Mouse (Mus musculus): ENCODE results near the gene Cpeb1.

The Cpeb1 gene

GRCm38 (mm10) chr7:81371811-81372210 is 83.5 kb downstream of the Cpeb1 start:
- DNase-seq (ENCODE audit: low spot score) = no peak

GRCm38 (mm10) chr7:81369724-81370123 is 85.5 kb downstream of the Cpeb1 start:
- peak; percentile 60 for DNase-seq (ENCODE audit: low spot score)

DNA sequence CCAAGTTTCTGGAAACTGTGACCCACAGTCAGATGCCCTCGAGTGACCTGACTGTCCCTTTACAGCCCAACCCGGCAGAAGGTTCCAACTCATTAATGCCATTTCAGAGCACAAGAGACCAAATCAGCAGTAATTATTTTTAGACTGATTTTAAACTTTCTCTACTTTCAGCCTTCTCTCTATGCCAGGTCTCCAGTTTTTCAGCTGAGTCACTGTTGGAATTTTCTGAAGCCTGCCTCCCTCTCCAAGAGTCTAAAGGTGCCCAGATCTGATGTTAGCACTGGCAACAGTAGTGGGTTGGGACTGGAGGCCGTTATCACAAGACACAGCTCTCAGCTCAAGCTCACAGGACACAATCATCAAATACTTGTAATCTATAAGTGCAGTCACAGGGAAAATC is 87.3 kb downstream of the Cpeb1 start:
- DNase-seq (ENCODE audit: low spot score) = no peak

DNA sequence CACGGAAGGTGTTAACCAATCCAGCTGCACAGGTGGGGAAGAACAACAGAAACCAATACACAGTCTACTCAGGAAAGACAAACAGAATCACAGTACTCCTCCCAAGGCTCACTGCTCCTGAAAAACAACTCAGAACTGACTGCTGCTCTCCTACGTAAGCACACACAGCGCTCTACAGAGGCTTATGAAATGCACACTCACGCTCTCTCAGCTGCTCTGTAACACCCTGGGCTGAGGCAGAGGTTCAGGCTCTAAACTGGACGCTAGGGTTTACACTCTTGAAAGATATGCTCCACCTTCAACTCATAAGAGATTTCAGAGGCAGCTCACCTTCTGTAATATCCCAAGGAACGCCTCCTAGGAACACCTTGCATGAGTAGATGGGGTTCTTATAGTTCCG is 98.3 kb downstream of the Cpeb1 start:
- DNase-seq (ENCODE audit: low spot score) = no peak

DNA sequence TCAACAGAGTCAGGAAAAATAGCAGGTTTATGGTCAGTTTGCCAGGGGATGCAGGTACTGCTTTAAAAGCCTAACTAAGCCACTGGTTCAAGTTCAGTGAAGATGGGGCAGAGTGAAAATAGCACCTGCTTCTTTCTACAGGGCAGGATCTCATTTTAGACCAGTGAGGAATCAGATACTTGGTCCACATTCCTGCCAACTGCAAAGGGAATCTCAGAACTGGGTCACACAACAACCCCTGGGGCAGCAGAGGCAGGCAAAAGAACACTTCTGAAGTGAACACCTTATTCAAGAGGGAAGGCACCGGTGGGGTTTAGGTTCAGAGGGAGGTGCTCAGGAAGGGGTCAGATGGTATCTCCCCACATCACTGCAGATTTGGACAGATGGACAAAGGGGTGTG is 98.9 kb downstream of the Cpeb1 start:
- DNase-seq (ENCODE audit: low spot score) = no peak

- no peak for DNase-seq (ENCODE audit: low spot score)
Observed at GRCm38 (mm10) chr7:81355746-81356145, 99.5 kb downstream of the Cpeb1 start.

DNA sequence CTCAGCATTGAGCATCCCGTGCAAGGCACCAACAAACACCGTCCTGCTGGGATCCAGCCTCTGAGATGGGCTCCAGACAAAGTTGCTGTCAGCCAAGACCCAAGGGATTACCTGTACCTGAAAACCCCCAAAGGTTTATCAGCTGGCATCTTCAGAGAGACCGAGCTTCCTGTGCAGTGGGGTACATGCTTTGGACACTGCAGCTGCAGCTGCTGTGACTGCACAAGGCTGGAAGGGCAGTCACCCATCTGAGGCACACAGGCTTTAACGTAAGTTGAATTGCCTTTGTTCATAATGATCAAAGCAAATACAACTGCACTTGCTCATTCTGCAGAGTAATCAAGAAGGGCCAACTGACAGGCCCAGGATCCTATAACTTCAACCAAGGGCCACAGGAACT is 103.4 kb downstream of the Cpeb1 start:
- DNase-seq (ENCODE audit: low spot score) = no peak

DNA sequence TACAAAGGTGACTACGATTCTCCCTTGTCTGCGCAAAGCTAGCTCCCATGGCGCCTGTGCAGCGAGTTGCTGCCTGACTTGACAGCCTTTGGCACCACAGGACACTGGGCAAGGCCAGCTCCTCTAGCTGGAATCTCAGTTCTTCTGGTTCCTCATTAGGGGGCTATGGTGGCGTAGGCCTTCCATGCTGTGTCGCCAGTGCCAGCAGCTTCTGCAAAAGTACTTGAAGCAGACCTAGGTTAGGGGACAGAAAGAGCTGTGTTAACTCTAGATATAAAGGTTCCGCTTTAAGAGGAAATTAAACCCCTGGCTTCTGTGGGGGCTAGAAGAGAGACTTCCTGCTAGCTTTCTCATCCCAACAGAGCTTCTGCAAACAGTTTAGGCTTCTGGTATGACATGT is 107.1 kb downstream of the Cpeb1 start:
- DNase-seq (ENCODE audit: low spot score) = no peak

GRCm38 (mm10) chr7:81345447-81346170 is 109.7 kb downstream of the Cpeb1 start:
- DNase-seq (ENCODE audit: low spot score) = no peak

- DNase-seq (ENCODE audit: low spot score) = peak; percentile 94
Observed at GRCm38 (mm10) chr7:81344544-81345446, 110.5 kb downstream of the Cpeb1 start, which contains the start of gene Rps17. Gene Rps17 (minus strand): TSS chr7:81345254.

DNA sequence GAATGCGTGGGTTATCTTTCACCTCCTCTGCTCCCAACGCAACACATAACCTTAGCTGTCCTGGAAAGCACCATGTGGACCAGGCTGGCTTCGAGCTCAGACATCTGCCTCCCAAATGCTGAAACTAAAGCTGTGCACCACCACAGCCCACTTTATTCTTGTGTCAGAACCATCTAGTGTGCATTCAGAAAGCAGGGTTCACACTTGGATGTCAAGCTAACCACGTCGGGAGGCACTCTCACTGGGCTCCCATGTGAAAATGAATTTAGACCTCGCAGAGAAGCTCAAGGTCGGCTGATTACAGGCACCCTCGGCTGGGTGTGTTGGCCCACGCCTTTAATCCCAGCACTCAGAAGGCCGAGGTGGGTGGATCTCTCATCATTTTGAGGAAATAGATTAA is 111.4 kb downstream of the Cpeb1 start:
- DNase-seq (ENCODE audit: low spot score) = no peak

GRCm38 (mm10) chr7:81343316-81343715 is 111.9 kb downstream of the Cpeb1 start:
- DNase-seq (ENCODE audit: low spot score) = no peak

- no peak for DNase-seq (ENCODE audit: low spot score)
Observed at GRCm38 (mm10) chr7:81342356-81343094, 112.7 kb downstream of the Cpeb1 start.

DNA sequence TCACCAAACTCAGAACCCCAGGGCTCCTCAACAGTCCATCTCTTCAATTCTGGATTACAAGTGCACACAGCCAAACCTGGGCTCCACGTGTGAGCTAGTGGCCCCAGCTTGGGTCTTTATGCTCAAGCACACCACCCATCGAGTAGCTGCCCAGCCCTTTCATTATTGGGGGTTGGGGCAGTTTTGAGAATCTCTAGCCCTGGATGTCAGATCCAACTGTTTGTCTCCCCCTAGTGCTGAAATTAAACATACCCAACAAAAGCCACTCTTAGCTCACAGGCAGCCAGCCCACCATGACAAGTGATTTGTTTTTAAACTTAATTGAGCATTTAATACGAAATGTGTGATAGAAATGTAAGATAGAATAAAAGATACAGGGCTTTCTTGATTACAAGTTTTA is 113.7 kb downstream of the Cpeb1 start:
- DNase-seq (ENCODE audit: low spot score) = no peak

DNA sequence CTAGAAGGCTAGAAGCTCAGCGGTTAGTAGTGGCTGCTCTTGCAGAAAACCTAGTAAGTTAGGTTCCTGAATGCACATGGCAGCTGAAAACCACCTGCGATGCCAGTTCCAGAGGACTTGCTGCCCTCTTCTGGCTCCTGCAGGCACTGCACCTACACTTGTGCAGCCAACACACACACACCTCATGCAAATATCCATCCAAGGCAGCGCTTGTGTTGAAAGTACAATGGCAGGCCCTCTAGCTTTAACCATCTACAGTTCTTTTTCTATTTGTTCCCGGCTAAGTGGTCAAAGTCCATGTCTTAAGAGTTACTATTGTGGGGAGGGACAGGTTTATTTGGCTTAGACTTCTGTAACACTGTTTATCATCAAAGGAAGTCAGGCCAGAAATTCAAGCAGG is 115.5 kb downstream of the Cpeb1 start:
- DNase-seq (ENCODE audit: low spot score) = no peak

DNA sequence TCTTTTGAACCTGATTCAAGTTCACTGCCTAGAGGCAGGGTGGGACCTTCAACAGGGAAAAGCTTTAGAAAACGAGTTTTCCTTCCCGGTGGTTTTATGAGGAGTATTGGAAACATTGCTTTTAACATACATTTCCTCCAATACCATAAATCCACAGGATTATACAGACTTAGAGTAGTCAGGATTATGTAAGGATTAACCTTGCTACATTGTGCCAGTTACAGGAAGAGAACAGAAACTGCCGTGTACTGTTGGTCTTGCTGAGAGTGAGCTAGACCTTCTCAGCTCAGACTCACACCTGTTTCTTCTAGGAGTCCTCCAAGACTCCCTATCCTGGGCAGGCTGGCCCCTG is 116.8 kb downstream of the Cpeb1 start:
- DNase-seq (ENCODE audit: low spot score) = no peak

DNA sequence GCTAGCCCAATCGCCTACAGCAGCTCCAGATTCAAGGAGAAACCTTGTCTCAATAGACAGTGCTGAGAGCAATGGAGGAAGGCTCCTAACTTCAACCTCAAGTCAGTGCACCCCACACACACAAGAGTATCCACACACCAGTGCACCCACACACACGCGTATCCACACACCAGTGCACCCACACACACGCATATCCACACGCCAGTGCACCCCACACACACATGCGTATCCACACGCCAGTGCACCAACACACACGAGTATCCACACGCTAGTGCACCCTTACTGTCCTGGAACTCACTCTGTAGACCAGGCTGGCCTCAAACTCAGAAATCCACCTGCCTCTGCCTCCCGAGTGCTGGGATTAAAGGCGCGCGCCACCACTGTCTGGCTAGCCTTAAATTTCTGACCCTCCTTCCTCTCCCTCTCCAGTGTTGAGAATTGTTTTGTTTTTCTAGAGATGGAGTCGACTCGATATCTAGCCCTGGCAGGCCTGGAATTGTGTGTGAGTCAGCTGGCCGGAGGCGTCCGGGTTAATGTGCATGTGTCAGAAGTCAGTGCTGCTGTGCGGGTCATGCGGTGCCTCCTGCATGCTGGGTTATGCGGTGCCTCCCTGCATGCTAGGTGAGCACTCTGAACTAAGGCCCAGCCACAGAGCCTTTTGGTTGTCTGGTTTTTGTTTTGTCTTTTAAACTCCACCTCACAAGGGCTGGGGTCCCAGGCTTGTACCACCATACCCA is 117.3 kb downstream of the Cpeb1 start:
- DNase-seq (ENCODE audit: low spot score) = no peak

DNA sequence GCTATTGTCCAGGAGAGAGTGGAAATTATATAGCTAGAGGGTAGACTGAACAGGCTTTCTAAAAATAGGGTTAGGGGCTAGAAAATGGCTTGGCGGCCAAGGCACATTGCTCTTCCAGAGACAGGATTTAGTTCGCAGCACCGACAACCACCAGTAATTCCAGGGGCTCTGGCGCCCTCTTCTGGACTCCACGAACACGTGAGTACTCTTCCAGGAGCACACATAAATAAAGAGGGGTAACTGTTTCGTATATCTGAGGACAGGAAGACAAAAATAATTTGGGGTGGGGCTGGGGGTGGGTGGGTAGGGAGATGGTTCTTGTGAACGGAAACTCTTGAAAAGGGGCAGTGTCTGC is 118.9 kb downstream of the Cpeb1 start:
- no peak for DNase-seq (ENCODE audit: low spot score)

- no peak for DNase-seq (ENCODE audit: low spot score)
Observed at GRCm38 (mm10) chr7:81335705-81336431, 119.4 kb downstream of the Cpeb1 start.

- DNase-seq (ENCODE audit: low spot score) = no peak
Observed at GRCm38 (mm10) chr7:81331851-81332250, 123.4 kb downstream of the Cpeb1 start.

DNA sequence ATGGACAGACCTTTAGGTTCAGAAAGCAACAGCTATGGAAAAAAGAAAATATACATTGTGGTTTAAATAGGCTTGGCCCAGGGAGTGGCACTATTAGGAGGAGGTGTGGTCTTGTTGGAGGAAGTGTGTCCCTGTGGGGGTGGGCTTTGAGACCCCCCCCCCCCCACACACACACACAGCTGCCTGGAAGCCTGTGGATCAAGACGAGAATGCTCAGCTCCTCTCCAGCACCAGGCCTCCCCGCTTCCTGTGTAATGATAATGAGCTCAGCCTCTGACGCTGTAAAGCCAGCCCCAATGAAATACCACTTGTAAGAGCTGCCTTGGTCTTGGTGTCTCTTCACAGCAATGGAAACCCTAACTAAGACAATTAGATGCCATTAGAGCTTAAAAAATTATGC is 124.5 kb downstream of the Cpeb1 start:
- no peak for DNase-seq (ENCODE audit: low spot score)

All from left cerebral cortex, adult 11 months (tissue).